Mouse (Mus musculus) heart, embryonic 14.5 days (tissue): ENCODE data around the gene Atp8b2. TPM values are rescaled to one million over a fixed set of nuclear protein-coding genes. Genes with fewer than 3 reads are reported as not detected.

Source experiments
- ATAC-seq: fragments of 200-750 bp; cut with Nextera tagmentation; 2 replicates; pipeline ENCODE4 v1.8.0; 2017; ENCODE audit warnings: low read depth, moderate TSS enrichment; ENCODE audit not compliant: insufficient number of reproducible peaks, insufficient read depth, low FRiP score
- H3K27ac ChIP-seq, 2 experiments: fragments of 200-500 bp in 1 of 2; fragments of 300-500 bp in 1 of 2; sonication (generic) in 1 of 2; replicated peaks in 1 of 2; 2 replicates each; pipeline ENCODE4 v1.5.1; 2012 to 2014; ENCODE audit warnings: low read depth in 2 of 2, low read length in 2 of 2, control low read depth in 1 of 2, mild to moderate bottlenecking in 1 of 2, mixed read lengths in 1 of 2; ENCODE audit not compliant: control insufficient read depth in 1 of 2, insufficient read depth in 1 of 2
- H3K27me3 ChIP-seq: fragments of 300-500 bp; sonication (generic); 2 replicates; pipeline ENCODE4 v1.6.1; 2014; ENCODE audit warnings: mild to moderate bottlenecking, low read length, control low read depth; ENCODE audit not compliant: control insufficient read depth, insufficient read depth
- H3K36me3 ChIP-seq: fragments of 300-500 bp; sonication (generic); 2 replicates; pipeline ENCODE4 v1.6.1; 2014; ENCODE audit warnings: mild to moderate bottlenecking, control low read depth, low read length, mixed read lengths; ENCODE audit not compliant: control insufficient read depth, insufficient read depth
- H3K4me1 ChIP-seq, 2 experiments: fragments of 200-500 bp in 1 of 2; fragments of 300-500 bp in 1 of 2; sonication (generic) in 1 of 2; 2 replicates each; pipeline ENCODE4 v1.6.1; 2012 to 2014; ENCODE audit warnings: low read length in 2 of 2, control low read depth in 1 of 2, mixed read lengths in 1 of 2; ENCODE audit not compliant: control insufficient read depth in 2 of 2, insufficient read depth in 2 of 2
- H3K4me2 ChIP-seq: fragments of 300-500 bp; sonication (generic); 2 replicates; pipeline ENCODE4 v1.6.1; 2014; ENCODE audit warnings: mild to moderate bottlenecking, low read length
- H3K4me3 ChIP-seq, 2 experiments: fragments of 200-500 bp in 1 of 2; fragments of 300-500 bp in 1 of 2; sonication (generic) in 1 of 2; 2 replicates each; pipeline ENCODE4 v1.5.1; 2012 to 2014; ENCODE audit warnings: low read length in 2 of 2, mild to moderate bottlenecking in 2 of 2, control low read depth in 1 of 2, low read depth in 1 of 2, moderate library complexity in 1 of 2; ENCODE audit not compliant: control insufficient read depth in 1 of 2, insufficient read depth in 1 of 2
- H3K9ac ChIP-seq: fragments of 300-500 bp; sonication (generic); 2 replicates; pipeline ENCODE4 v1.6.1; 2014; ENCODE audit warnings: mild to moderate bottlenecking, low read length
- H3K9me3 ChIP-seq: fragments of 300-500 bp; sonication (generic); 2 replicates; pipeline ENCODE4 v1.6.1; 2016; ENCODE audit warnings: low read length, control low read depth; ENCODE audit not compliant: control insufficient read depth
- WGBS: fragments of 180-500 bp; shearing (Covaris S2); extraction: QIAGEN DNeasy Blood & Tissue Kit; methylation state at CpG from one replicate; pipeline ENCODE4 v1.1.7; 2014; 5-methylcytosine and 5-hydroxymethylcytosine counted together
- polyA plus RNA-seq: library from polyadenylated mRNA; unstranded; fragments of >200 nt; fragmentation: Nextera tagmentation; extraction: Ambion mirVana; gene quantifications from 2 replicates; pipeline ENCODE4 v1.2.1, GENCODE M21; 2014

Atp8b2 gene
- polyA plus RNA-seq, 1 experiment from 2014 or later: 11.4 TPM

GRCm38 (mm10) chr3:89957880-89958279 is 5.4 kb downstream of the Atp8b2 start:
- peaks cover 61% of the 10 kb centered on the region for H3K36me3 ChIP-seq

GRCm38 (mm10) chr3:89956177-89956971 is 6.9 kb downstream of the Atp8b2 start:
- Histone ChIP-seq H3K9ac (no peak overlapping the region), H3K4me1 (peaks cover 22% of the 10 kb centered on the region in 2 experiments)
- WGBS: 94% methylated on average over 7 of the region's 7 CpGs

More at GRCm38 (mm10) chr3:89957880-89958279, 5.4 kb downstream of the Atp8b2 start:
- Histone ChIP-seq H3K9me3 (no peaks in the 10 kb centered on the region), H3K4me1 (peaks cover 29 to 30% of the 10 kb centered on the region in 2 experiments), H3K4me2 (no peak overlapping the region), H3K4me3 (no peak overlapping the region), H3K27me3 (no peaks in the 10 kb centered on the region), H3K9ac (no peak overlapping the region), H3K27ac (no peak overlapping the region)
- ATAC-seq: no peak
- 92% methylated on average over 9 of the region's 9 CpGs for WGBS

GRCm38 (mm10) chr3:89953420-89953819 is 9.9 kb downstream of the Atp8b2 start:
- Histone ChIP-seq H3K9ac (no peak overlapping the region), H3K27ac (no peak overlapping the region), H3K27me3 (no peaks in the 10 kb centered on the region), H3K4me3 (no peak overlapping the region), H3K4me1 (peaks cover 0 to 7% of the 10 kb centered on the region in 2 experiments), H3K4me2 (no peak overlapping the region), H3K9me3 (no peaks in the 10 kb centered on the region), H3K36me3 (peaks cover 96% of the 10 kb centered on the region)
- 4% methylated on average over 4 of the region's 4 CpGs for WGBS
- ATAC-seq: no peak

More at GRCm38 (mm10) chr3:89956177-89956971, 6.9 kb downstream of the Atp8b2 start:
- no peak for ATAC-seq
- no peak overlapping the region for H3K4me3 ChIP-seq
- H3K27ac ChIP-seq: no peak overlapping the region
- H3K36me3 ChIP-seq: peaks cover 76% of the 10 kb centered on the region
- H3K9me3 ChIP-seq: no peaks in the 10 kb centered on the region
- H3K4me2 ChIP-seq: no peak overlapping the region
- no peaks in the 10 kb centered on the region for H3K27me3 ChIP-seq

- Histone ChIP-seq H3K9ac (no peak overlapping the region), H3K27me3 (no peaks in the 10 kb centered on the region), H3K4me3 (no peak overlapping the region), H3K9me3 (no peaks in the 10 kb centered on the region), H3K4me1 (peaks cover 0 to 7% of the 10 kb centered on the region in 2 experiments), H3K27ac (no peak overlapping the region), H3K4me2 (no peak overlapping the region), H3K36me3 (peaks cover 99% of the 10 kb centered on the region)
- 33% methylated on average over 6 of the region's 6 CpGs for WGBS
- no peak for ATAC-seq
These were observed 14.7 kb downstream of the Atp8b2 start for GRCm38 (mm10) chr3:89948655-89949054.

GRCm38 (mm10) chr3:89948021-89948420 is 15.3 kb downstream of the Atp8b2 start:
- H3K4me3 ChIP-seq: no peak overlapping the region
- H3K36me3 ChIP-seq: peaks cover 100% of the 10 kb centered on the region
- no peak for ATAC-seq
- H3K4me2 ChIP-seq: no peak overlapping the region
- H3K9me3 ChIP-seq: no peaks in the 10 kb centered on the region
- H3K4me1 ChIP-seq: peaks cover 0 to 7% of the 10 kb centered on the region in 2 experiments
- H3K27me3 ChIP-seq: no peaks in the 10 kb centered on the region
- H3K27ac ChIP-seq: no peak overlapping the region
- H3K9ac ChIP-seq: no peak overlapping the region
- 89% methylated on average over 11 of the region's 11 CpGs for WGBS

GRCm38 (mm10) chr3:89945026-89945425 is 18.3 kb downstream of the Atp8b2 start:
- 81% methylated on average over 8 of the region's 8 CpGs for WGBS
- Histone ChIP-seq H3K27me3 (no peaks in the 10 kb centered on the region), H3K4me1 (peaks cover 0 to 7% of the 10 kb centered on the region in 2 experiments), H3K4me3 (no peak overlapping the region), H3K36me3 (peaks cover 100% of the 10 kb centered on the region), H3K9ac (no peak overlapping the region), H3K27ac (no peak overlapping the region), H3K4me2 (no peak overlapping the region), H3K9me3 (no peaks in the 10 kb centered on the region)
- ATAC-seq: no peak

- Histone ChIP-seq H3K27ac (no peak overlapping the region), H3K9ac (no peak overlapping the region), H3K4me1 (no peaks in the 10 kb centered on the region; a peak in 1 of 4 replicates), H3K4me2 (no peak overlapping the region), H3K36me3 (peaks cover 98% of the 10 kb centered on the region), H3K4me3 (no peak overlapping the region), H3K27me3 (no peaks in the 10 kb centered on the region), H3K9me3 (no peaks in the 10 kb centered on the region)
- 80% methylated on average over 9 of the region's 9 CpGs for WGBS
- no peak for ATAC-seq
These were observed 20.4 kb downstream of the Atp8b2 start for GRCm38 (mm10) chr3:89942894-89943293.
